Mouse (Mus musculus): ENCODE measurements around the gene Olfr811. TPM values are rescaled to one million over a fixed set of nuclear protein-coding genes. Genes with fewer than 3 reads are reported as not detected.

The Olfr811 gene
- not detected in 2 replicates for polyA plus RNA-seq (2015; fragmentation: Nextera tagmentation; extraction: Ambion mirVana)

DNA sequence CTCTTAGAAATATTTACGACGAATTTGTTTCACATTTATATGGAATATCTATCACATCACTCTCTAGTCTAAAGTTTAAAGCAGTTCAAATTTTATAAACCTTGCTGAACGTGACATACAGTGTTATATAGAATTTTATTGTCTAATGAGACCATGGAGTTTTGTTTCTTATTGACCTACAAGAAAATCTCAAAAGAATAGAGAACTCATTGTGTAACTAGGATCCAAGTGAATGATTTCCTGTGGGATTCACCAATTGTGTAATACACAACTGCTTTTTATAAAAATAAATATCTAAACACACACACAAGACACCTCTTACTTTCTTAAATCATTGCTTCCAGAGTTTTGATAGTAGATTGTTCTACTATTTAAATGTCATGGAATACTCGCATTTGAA, at the start of gene Olfr811:
Gene Olfr811 (minus strand): TSS at position 101 of the 400 bp plus-strand sequence.
- ATAC-seq (ENCODE audit: low read depth) = no peak
- Histone ChIP-seq H3K36me3 (ENCODE audit: control insufficient read depth, insufficient read depth, low read length) (no peaks in the 10 kb centered on the region), H3K9me3 (ENCODE audit: control insufficient read depth, low read length) (no peaks in the 10 kb centered on the region), H3K9ac (ENCODE audit: low read length) (no peak within 1 kb of the TSS), H3K27me3 (ENCODE audit: control insufficient read depth, insufficient read depth, low read depth, low read length) (no peaks in the 10 kb centered on the region), H3K4me2 (ENCODE audit: low read depth, low read length) (no peak within 1 kb of the TSS), H3K4me1 (replicated peaks; ENCODE audit: control insufficient read depth, insufficient read depth, low read length) (no peaks in the 10 kb centered on the region), H3K4me3 (ENCODE audit: low read length) (no peak within 1 kb of the TSS), H3K27ac (ENCODE audit: low read length) (no peak within 1 kb of the TSS)
- 80% methylated on average over 4 of the region's 4 CpGs for WGBS

DNA sequence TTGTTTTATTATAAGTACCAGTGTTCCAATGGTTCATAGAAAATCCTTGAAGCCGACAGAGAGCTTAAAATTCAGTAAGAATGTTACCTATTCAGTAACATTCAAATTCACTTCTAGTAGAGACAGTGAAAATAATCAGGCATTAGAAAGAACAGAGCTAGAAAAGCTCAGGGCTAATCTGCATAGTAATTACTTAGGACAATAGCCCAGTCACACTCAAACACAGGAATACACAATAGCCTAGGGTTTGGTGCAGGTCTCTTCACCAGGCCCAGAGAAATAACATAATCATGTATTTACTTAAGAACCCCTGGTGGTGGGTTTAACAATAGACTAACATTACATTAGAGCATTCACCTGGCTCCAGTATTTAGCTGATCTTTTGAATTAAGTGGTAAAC, 43.1 kb upstream of the Olfr811 start:
- Histone ChIP-seq H3K27ac (ENCODE audit: low read length) (no peak overlapping the region), H3K36me3 (ENCODE audit: control insufficient read depth, insufficient read depth, low read length) (no peaks in the 10 kb centered on the region), H3K4me3 (ENCODE audit: low read length) (no peak overlapping the region), H3K4me1 (replicated peaks; ENCODE audit: control insufficient read depth, insufficient read depth, low read length) (no peaks in the 10 kb centered on the region), H3K4me2 (ENCODE audit: low read depth, low read length) (no peak overlapping the region), H3K9me3 (ENCODE audit: control insufficient read depth, low read length) (no peaks in the 10 kb centered on the region), H3K9ac (ENCODE audit: low read length) (no peak overlapping the region), H3K27me3 (ENCODE audit: control insufficient read depth, insufficient read depth, low read depth, low read length) (no peaks in the 10 kb centered on the region)
- 75% methylated on average over 1 of the region's 1 CpGs for WGBS
- no peak for ATAC-seq (ENCODE audit: low read depth)

DNA sequence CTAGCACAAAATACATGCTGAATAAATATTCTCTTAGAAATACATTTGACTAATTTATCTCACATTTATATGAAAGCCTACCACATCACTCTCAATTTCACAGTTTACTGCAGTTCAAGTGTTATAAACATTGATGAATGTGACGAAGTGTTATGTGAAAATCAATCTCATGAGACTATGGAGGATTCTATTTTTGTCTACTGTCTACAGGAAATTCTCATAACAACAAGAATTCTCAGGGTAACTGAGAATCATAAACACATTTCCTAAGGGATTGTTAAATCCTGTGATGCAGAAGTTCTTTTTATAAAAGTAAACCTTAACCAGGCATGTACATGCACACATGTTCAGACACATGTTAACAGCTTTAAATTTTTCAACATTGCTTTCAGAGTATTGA, 41.8 kb upstream of the Olfr811 start, which contains the start of gene Olfr812:
Gene Olfr812 (minus strand): TSS at position 101 of the 400 bp plus-strand sequence.
- 24% methylated on average over 1 of the region's 1 CpGs for WGBS
- Histone ChIP-seq H3K36me3 (ENCODE audit: control insufficient read depth, insufficient read depth, low read length) (no peaks in the 10 kb centered on the region), H3K27me3 (ENCODE audit: control insufficient read depth, insufficient read depth, low read depth, low read length) (no peaks in the 10 kb centered on the region), H3K4me2 (ENCODE audit: low read depth, low read length) (no peak within 1 kb of the TSS), H3K4me3 (ENCODE audit: low read length) (no peak within 1 kb of the TSS), H3K27ac (ENCODE audit: low read length) (no peak within 1 kb of the TSS), H3K9me3 (ENCODE audit: control insufficient read depth, low read length) (no peaks in the 10 kb centered on the region), H3K9ac (ENCODE audit: low read length) (no peak within 1 kb of the TSS), H3K4me1 (replicated peaks; ENCODE audit: control insufficient read depth, insufficient read depth, low read length) (no peaks in the 10 kb centered on the region)
- ATAC-seq (ENCODE audit: low read depth) = no peak

DNA sequence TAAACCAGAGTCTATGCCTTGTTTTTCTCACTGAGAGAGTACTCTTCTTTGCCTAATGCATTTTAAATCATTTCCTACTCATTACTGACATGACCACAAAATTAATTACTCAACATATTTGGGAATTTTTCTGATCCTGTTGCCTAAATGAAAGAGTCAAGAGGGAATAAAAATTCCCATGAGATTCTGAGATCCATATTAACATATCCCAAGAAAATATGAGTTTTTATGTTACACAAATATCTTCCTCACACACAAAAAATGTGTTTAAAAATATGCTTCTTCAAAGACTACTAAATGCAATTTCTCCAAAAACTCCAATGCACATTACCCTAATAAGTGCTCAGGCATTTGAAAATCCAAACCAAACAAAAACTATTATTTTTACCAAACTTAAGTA, 9.4 kb downstream of the Olfr811 start, which contains the start of gene Olfr810:
Gene Olfr810 (minus strand): TSS at position 101 of the 400 bp plus-strand sequence.
- no peaks in the 10 kb centered on the region for H3K4me1 ChIP-seq (replicated peaks; ENCODE audit: control insufficient read depth, insufficient read depth, low read length)
- no peak within 1 kb of the TSS for H3K9ac ChIP-seq (ENCODE audit: low read length)
- H3K4me2 ChIP-seq (ENCODE audit: low read depth, low read length) = no peak within 1 kb of the TSS
- no peak for ATAC-seq (ENCODE audit: low read depth)
- no peaks in the 10 kb centered on the region for H3K27me3 ChIP-seq (ENCODE audit: control insufficient read depth, insufficient read depth, low read depth, low read length)
- H3K36me3 ChIP-seq (ENCODE audit: control insufficient read depth, insufficient read depth, low read length) = no peaks in the 10 kb centered on the region
- no peak within 1 kb of the TSS for H3K27ac ChIP-seq (ENCODE audit: low read length)
- H3K4me3 ChIP-seq (ENCODE audit: low read length) = no peak within 1 kb of the TSS
- no peaks in the 10 kb centered on the region for H3K9me3 ChIP-seq (ENCODE audit: control insufficient read depth, low read length)

DNA sequence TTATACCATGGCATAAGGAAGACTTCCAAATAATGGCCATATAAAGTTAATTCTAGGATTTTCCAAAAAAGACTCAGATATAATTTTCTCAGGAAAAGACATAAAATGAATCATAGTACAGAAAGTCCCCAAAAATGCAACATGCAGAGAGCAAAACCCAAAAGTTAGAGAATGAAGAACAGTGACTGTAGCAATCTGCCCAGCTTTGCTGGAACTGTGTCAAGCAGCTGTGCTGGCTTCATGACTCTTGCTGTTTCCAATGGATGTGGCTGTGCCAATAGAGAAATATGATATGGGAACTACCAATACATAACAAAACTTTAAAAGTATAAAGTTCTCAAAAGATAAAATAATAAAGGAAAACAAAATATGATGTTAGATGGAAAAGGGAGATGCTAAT, 26.1 kb downstream of the Olfr811 start:
- ATAC-seq (ENCODE audit: low read depth) = no peak
- no peak overlapping the region for H3K9ac ChIP-seq (ENCODE audit: low read length)
- no peaks in the 10 kb centered on the region for H3K9me3 ChIP-seq (ENCODE audit: control insufficient read depth, low read length)
- no peaks in the 10 kb centered on the region for H3K4me1 ChIP-seq (replicated peaks; ENCODE audit: control insufficient read depth, insufficient read depth, low read length)
- no peak overlapping the region for H3K27ac ChIP-seq (ENCODE audit: low read length)
- no peak overlapping the region for H3K4me2 ChIP-seq (ENCODE audit: low read depth, low read length)
- no peak overlapping the region for H3K4me3 ChIP-seq (ENCODE audit: low read length)
- no peaks in the 10 kb centered on the region for H3K36me3 ChIP-seq (ENCODE audit: control insufficient read depth, insufficient read depth, low read length)
- no peaks in the 10 kb centered on the region for H3K27me3 ChIP-seq (ENCODE audit: control insufficient read depth, insufficient read depth, low read depth, low read length)

DNA sequence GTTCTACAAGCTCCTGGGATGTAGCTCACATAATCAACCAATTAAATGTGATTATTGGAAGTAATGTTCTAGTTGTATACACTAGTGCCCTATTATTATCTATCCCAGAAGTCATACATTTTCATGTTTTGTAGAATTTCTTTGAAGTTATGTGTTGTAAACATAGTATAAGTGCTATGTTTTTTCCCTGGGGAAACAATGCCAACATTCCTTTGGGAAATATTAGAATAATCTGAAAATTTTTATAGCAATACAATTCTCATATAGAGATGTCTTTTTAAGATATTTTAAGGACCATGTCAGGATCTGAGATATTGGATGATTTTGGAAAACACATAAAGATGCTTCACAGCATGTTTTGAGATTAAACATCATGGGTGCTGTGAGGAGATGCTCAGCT, 29.9 kb downstream of the Olfr811 start, which contains the start of gene Olfr809:
Gene Olfr809 (plus strand): TSS at position 301 of the 400 bp plus-strand sequence.
- ATAC-seq (ENCODE audit: low read depth) = no peak
- H3K4me1 ChIP-seq (replicated peaks; ENCODE audit: control insufficient read depth, insufficient read depth, low read length) = no peaks in the 10 kb centered on the region
- H3K36me3 ChIP-seq (ENCODE audit: control insufficient read depth, insufficient read depth, low read length) = no peaks in the 10 kb centered on the region
- no peak within 1 kb of the TSS for H3K9ac ChIP-seq (ENCODE audit: low read length)
- no peak within 1 kb of the TSS for H3K4me3 ChIP-seq (ENCODE audit: low read length)
- H3K4me2 ChIP-seq (ENCODE audit: low read depth, low read length) = no peak within 1 kb of the TSS
- no peaks in the 10 kb centered on the region for H3K9me3 ChIP-seq (ENCODE audit: control insufficient read depth, low read length)
- no peak within 1 kb of the TSS for H3K27ac ChIP-seq (ENCODE audit: low read length)
- no peaks in the 10 kb centered on the region for H3K27me3 ChIP-seq (ENCODE audit: control insufficient read depth, insufficient read depth, low read depth, low read length)

DNA sequence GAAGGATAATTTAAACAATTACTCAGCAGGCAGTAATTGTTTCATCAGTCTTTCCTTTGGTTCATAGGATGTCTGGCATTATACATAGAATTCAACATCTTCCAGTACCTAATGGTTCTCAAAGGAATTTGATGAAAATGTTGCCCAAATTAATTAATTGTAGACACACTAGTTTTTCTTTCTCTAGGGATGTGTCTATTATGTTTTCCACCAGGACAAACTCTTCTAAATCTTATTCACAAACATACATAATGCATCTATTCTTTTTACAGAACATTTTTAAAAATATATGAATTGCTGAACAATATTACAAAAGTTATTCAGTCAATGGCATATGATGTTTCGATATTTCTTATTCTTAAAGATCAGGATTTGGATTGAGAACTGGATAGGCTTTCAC, 39.0 kb downstream of the Olfr811 start, which contains the start of gene Olfr808:
Gene Olfr808 (plus strand): TSS at position 301 of the 400 bp plus-strand sequence.
- Histone ChIP-seq H3K4me1 (replicated peaks; ENCODE audit: control insufficient read depth, insufficient read depth, low read length) (no peaks in the 10 kb centered on the region), H3K4me2 (ENCODE audit: low read depth, low read length) (no peak within 1 kb of the TSS), H3K36me3 (ENCODE audit: control insufficient read depth, insufficient read depth, low read length) (no peaks in the 10 kb centered on the region), H3K27me3 (ENCODE audit: control insufficient read depth, insufficient read depth, low read depth, low read length) (no peaks in the 10 kb centered on the region), H3K9me3 (ENCODE audit: control insufficient read depth, low read length) (no peaks in the 10 kb centered on the region), H3K9ac (ENCODE audit: low read length) (no peak within 1 kb of the TSS), H3K4me3 (ENCODE audit: low read length) (no peak within 1 kb of the TSS), H3K27ac (ENCODE audit: low read length) (no peak within 1 kb of the TSS)
- no peak for ATAC-seq (ENCODE audit: low read depth)
- 80% methylated on average over 1 of the region's 1 CpGs for WGBS

DNA sequence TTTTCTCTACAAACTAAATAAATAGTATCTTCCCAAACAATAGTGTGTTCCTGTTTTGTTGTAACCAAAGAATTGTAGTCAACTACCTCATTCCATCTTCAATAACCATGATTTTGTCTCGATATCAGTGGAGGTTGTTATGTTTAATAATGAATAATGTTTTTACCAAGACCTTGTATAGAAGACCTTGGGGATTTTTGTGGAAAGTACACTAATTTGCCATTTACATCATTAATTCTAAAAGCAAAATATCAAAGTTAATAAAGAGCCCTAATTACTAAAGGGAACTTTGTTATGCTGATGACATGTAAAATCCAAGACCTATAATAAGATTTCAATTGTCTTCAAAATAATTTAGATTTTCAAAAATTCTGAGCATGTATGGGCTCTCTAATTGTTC, 46.5 kb downstream of the Olfr811 start, which contains the start of gene Olfr807:
Gene Olfr807 (minus strand): TSS at position 101 of the 400 bp plus-strand sequence.
- H3K9ac ChIP-seq (ENCODE audit: low read length) = no peak within 1 kb of the TSS
- H3K4me2 ChIP-seq (ENCODE audit: low read depth, low read length) = no peak within 1 kb of the TSS
- no peaks in the 10 kb centered on the region for H3K4me1 ChIP-seq (replicated peaks; ENCODE audit: control insufficient read depth, insufficient read depth, low read length)
- 77% methylated on average over 1 of the region's 1 CpGs for WGBS
- no peak within 1 kb of the TSS for H3K27ac ChIP-seq (ENCODE audit: low read length)
- H3K36me3 ChIP-seq (ENCODE audit: control insufficient read depth, insufficient read depth, low read length) = no peaks in the 10 kb centered on the region
- no peaks in the 10 kb centered on the region for H3K9me3 ChIP-seq (ENCODE audit: control insufficient read depth, low read length)
- H3K27me3 ChIP-seq (ENCODE audit: control insufficient read depth, insufficient read depth, low read depth, low read length) = no peaks in the 10 kb centered on the region
- H3K4me3 ChIP-seq (ENCODE audit: low read length) = no peak within 1 kb of the TSS
- ATAC-seq (ENCODE audit: low read depth) = no peak

Data from lung, embryonic 16.5 days (tissue).